Mouse (Mus musculus) adrenal gland, postnatal 25 days (tissue): ENCODE data around the gene Adamts17. TPM values are rescaled to one million over a fixed set of nuclear protein-coding genes. Genes with fewer than 3 reads are reported as not detected.
A peak's percentile ranks its signal among the peaks of the same experiment; 100 is the strongest.

Source experiments
- DNase-seq: peaks from one replicate; pipeline ENCODE4 v3.0.0; 2021; ENCODE audit warnings: mixed read lengths
- total RNA-seq: library from RNA; stranded (reverse); gene quantifications from 2 replicates; pipeline ENCODE4 v1.2.3, GENCODE M21; 2021

The Adamts17 gene
- total RNA-seq, 1 experiment from 2014 or later, result 5.3 TPM

DNA sequence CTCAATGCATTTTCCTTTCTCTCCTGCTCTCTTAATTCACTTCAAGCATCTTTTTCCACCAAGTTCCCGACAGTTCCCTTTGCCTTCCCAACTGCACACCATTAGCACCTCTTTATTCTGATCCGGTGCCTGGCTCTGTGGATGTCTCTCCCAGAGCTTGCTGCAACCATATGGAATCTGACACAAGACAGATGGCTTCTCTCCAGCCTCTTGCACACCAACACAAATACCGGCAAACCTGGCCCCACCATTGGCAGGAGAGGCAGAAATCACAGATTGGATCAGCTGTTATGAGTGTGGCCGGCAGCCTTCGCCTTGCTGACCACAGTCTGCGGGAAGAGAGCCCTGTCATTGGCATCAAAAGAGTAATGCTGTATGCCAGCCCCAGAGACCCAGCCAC is 248.2 kb downstream of the Adamts17 start:
- no peak for DNase-seq

DNA sequence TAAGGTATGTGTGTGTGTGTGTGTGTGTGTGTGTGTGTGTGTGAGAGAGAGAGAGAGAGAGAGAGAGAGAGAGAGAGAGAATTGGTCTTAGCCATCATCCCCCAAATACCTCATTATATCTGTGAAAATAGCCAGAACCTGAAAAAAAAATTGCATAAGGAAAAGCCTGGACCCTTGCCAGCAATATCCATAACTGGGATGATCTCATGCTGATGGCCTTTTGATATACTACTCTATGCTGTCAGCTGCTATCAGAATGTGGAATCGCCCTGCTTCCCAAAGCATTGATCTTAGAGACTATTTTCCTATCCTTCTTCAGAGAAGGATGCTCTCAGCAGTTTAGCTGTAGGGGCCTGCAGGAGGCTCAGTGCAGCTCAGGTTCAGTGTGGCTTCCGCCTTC is 257.6 kb downstream of the Adamts17 start:
- no peak for DNase-seq

DNA sequence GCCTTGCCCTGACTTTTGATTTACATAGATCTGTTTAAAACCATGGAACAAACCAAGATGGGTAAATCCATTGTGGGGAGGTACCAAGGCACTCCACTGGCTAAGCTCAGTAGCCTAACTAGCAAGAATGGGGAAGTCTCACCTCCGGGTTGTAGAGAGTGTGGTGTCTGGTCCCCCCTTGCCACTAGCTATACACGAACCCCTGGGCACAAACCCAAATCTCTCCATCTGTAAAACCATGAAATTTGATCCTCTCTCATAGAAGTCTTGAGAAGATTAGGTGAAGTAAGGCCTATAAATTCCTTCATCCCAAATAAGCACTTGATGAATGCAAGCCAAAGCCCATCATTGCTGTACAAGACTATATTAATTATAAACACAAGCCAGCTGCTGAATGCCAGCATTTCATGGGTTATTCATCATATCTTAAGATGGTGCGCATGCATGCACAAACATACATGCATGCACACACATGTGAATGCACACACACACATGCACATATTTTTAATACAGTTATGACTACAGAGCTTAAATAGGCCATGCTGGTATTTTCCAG is 262.0 kb downstream of the Adamts17 start:
- DNase-seq, result no peak

DNA sequence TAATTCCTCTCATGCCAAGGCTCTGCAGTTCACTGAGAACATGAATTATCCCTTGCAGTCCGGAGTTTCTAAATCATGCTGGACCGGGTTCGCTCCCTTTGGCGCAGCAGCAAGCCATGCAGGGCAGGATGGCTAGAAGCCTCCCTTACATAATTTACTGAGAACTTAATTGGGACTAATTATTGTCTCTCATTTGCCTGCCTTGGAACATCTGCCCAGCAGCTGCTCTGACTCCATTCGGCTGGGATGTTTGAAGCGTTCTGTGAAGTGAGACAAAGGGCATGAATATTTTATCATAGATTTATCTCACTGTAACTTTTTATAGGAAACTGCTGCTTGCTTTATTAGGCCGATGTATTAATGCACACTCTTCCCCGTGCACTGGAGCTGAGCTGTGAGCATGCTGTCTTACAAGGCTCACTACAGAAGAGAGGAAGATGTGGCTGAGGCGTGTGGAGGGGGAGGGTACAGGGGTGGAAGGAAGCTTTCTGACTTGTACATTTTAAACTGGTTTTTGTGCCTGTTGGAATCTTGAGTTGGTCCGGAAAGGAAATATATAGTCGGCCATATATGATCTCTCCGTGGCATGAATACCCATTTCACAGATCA is 271.1 kb downstream of the Adamts17 start:
- no peak for DNase-seq

DNA sequence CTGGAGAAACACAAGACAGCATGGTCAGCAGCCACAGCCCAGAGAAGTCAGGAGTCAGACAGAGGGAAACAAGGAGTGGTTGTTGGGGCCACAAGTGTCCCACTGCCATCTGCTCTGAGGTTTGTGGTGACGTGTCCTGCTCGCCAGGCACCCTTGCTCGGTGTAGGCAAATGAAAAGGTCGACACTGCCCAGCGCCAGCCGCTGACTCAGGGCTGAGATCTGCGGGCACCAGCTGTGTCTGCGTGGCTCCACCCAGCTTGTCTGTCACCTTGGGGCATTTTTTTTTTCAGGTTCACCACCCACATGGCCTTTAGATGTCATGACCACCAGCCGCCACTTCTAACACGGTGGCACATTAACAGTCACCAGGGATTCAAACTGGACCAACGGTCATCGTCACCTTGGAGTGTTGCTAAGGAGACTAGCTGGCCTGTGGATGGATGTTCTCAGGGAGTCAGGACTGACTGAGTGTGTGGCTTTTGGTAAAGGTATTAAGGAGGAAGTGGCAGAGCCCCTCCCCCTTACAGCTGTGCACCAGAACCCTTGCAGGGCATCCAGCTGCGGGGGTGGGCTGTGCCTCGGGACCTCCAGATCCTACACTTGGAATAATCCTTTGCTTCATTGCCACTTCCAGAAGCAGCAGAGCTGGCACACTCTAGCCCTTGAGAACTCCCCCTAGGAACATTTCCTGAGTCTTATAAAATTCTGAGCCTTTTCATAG is 273.1 kb downstream of the Adamts17 start:
- peak; percentile 59 for DNase-seq

DNA sequence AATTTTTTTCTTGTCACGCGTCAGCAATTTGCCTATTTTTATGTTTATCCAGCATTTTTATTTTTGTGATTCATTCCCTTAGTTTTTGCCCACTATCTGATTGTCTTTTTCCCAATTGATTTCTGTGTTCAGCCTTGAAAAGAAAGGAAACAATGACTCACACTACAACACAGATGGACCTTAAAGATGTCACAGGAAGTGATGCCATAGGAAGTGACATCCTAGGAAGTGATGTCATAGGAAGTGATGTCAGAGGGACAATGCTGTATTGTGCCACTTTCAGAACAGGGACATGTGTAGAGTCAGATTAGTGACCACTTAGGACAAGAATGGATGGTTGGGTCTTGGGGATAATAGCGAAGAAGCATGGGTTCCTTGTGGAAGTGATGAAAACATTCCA is 274.5 kb downstream of the Adamts17 start:
- no peak for DNase-seq

DNA sequence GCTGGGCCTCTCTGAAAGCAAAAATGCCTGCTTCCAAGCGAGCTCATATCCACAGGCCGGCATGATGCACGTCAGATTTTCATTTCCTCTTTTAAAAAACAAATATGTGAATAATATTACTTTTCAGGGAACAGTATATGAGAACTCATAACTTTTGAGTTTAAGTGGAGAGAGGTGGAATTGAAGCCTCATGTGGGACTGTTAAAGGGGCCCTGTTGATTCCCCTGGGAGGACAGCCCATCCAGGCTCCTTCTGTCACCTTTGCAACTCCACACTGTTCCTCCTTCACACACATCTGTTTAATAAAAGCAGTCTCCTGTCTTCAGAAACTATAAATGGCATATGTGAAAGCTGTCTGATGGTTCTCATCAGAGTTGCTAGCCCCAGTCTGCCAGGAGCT is 275.5 kb downstream of the Adamts17 start:
- no peak for DNase-seq

DNA sequence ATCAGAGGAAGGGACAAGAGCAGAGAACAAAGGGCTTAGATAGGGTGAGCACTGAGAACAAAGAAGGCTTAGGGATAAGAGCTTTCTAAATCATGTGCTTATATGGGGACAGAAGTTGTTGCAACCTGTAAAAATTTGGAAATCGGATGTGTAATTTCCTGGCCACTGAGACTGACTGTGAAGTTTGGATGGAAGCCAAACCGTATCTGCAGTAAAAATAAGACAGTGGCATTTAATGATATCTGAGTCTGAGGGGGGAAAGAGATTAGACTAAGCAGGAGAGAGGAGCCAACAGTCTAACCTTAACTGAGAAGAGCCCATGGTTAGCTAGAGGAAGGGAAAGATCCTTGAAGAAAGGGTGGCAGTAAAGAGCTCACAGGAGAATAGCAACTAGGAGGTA is 295.6 kb downstream of the Adamts17 start:
- no peak for DNase-seq

DNA sequence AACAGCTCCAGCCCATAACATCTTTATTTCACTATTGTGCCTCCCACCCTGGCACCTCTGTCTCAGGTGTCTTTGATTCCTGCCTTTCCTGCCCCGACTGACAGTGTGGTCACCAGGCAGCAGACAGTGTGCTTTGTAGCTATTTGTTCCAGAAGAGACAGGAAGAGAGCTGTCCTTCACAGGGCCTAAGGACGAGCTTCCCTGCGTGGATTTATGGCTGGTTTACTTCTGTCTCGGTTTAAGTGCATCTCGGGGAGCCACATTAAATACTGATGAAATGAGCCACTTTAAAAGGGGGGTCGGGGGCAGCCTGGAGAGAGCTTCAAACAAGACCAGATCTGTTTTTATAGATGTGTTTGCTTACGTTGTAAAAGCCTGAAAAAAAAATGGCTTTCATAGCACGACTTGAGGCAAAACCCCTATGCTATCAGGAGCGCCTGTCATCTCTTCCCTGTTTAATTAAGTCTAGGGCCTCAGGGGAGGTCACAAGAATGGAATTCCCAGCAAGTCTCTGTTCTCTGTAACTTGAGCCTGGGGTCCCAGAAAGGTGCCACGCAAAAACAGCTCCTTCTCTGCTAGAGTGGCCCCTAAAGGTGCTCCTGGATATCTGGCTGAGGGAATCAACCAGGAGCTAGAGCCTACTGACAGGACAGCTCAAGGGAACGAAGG is 302.9 kb downstream of the Adamts17 start:
- DNase-seq, result no peak

DNA sequence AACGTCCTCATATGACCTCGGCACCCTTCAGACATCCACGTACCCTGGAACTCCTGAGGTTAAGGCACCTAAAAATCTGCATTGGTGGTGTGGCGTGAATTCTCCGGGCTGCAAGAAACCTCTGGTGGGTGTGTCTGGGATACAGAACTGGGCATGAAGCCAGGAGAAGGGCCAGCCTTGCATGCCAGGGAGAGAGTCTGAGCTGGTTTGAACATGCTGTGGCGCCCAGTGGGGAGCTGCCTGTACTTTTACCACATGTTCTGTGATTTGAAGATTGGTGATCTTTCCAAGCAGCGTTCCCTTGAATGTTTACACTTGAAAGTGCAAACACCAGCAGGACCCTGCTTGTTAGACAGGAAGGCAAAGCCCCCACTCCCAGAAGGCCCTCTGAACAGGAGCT is 306.2 kb downstream of the Adamts17 start:
- peak; percentile 41 for DNase-seq

DNA sequence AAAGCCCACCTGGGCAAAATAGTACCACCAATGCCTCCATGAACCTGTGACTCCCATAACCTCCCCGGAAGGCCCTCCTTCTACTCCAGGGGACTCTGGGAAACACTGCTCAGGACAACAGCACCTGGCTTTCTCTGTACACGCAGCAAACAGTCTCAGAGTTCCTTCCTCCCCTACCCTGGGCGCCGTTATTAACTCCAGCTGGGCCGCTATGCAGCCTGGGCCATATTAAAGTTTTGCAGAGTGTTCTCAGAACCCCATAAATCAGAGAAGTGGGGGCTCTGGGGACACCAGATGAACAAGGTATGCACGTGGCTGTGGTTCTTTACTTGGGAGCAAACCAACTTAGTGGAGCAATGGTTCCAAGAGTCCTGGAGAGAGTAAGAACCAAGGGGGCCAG is 306.6 kb downstream of the Adamts17 start:
- DNase-seq, result no peak

DNA sequence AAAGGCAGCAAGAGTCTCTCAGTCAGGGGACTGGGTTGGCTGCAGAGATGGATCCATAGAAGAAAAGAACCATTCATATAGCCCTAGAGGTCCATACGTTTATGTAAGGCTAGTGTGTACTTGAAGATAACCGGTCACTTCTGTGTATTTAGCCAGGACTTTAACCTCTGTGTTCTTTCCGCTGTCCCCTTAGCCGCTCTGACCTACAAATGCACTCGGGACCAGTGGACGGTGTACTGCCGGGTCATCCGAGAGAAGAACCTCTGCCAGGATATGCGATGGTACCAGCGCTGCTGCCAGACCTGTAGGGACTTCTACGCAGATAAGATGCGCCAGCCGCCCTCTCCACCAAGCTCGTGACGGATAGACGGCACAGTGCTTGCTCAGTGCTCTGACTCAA is 310.2 kb downstream of the Adamts17 start:
- no peak for DNase-seq

DNA sequence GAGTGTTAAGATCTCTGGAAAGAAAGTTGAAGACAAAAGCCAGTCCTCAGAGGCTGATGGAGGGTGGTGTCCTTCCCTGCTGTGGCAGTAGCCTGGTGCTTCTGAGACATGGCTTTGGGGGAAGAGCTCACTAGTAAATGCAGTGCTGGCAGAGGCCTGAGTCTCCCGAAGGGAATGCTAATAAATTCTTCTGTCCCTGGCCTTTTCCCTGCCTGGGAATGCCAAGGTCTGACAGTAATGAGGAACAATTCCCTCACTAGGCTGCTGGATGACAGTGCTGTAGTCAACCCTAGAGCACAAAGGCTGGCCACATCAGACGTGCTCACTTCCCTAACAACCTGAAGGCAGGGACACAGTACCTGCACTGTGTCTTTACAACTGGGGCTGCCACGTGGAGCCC is 313.1 kb downstream of the Adamts17 start:
- peak; percentile 43 for DNase-seq

DNA sequence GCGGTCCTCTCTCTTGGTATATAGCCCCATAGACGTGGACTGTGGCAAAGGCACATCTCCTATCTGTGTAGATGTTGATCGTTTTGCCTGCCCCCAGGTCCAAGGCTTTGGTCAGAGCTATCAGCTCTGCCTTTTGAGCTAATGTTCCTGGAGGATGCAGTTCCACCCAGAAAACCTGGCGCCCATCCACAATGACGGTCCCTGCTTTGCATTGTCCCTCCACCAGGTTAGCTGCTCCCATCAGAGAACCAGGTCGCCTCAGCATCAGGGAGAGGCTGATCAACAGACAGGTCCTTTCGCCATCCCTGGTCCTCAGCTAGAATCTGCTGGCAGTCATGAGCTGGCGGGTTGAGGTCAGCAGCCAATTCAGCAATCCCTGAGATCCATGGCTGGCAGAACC is 322.6 kb downstream of the Adamts17 start:
- DNase-seq, result no peak

DNA sequence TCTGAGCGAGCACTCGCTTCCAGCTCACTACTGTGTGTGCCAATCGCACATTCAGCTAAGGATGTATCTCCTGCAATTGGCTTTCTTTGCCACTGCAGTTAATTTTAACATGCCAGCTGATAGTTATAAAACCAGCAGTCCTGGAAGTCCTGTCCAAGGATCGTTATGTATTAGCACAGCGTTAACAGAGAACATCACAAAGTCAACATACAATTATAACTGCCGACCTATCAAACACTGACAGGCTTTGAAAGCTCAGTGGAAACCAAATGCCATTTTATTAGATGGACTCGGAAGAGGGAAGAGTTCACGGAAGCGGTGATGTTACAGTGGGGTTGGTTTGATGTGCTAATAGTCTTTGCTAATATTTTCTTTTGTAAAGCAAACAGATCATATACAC is 328.8 kb downstream of the Adamts17 start:
- DNase-seq, result no peak

DNA sequence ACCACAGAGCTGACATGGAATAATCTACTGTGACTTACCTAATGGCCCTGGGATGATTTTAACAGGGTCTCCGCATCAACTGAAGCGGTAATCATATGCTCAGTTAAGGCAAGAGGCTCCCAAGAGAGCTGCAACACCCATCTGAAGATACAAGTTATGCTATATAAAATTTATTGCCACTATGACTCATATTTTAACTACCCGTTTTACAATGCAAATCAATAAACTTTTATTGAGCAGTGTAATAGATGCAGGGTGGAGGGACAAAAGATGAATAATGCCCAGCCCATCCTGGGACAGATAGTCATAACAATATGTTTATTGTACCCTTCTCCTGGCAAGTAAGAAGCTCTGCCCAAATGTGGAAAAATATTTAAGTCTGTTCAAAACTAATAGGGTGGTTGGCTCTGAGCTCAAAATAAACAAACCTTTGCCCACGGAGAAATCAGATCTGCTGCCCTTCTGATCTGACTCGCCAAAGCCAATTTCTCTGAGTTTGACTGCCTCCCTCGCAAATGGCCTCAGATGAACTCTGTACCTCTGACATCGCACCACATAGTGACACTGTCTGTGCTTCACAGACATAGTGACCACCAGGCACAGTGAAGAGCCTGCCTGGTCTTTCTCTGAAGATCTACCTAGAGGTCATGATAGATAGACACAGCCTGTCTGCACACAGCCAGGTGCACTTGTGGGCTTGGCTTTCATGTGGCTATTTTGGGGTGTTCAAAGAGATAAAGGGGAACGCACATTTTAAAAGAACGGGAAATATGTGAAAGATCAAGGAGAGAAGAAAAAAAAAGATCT is 329.4 kb downstream of the Adamts17 start:
- DNase-seq, result no peak

DNA sequence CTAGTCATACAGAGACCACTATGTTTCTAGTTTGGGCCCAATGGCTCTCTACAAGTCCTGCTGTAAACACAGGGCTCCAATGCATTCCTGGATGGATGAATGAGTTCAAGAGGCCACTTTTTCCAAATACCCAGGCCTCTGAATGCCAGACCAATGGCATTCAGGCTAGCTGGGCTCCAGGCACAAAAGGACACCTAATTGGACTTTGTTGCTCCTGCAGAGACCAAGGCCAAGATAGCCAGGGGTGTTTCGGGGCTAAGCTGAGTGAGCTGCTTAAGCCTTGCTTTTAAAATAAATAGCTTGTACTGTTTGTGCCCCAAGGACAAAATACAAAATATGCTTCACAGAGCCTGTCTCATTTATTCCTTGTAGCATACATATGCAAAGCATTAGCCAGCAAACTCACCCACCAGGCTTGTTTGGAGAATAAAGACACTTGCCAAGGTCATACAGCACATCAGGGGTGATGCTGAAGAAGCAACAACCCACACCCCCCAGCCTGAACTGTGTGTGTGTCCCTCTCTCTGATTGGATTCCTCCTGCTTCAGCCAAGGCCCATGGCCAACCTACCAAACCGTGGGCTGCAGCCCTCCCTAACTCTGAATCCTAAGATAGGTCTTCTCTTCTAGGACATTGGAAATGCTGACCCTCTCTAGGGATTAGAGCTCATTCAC is 334.1 kb downstream of the Adamts17 start:
- no peak for DNase-seq

DNA sequence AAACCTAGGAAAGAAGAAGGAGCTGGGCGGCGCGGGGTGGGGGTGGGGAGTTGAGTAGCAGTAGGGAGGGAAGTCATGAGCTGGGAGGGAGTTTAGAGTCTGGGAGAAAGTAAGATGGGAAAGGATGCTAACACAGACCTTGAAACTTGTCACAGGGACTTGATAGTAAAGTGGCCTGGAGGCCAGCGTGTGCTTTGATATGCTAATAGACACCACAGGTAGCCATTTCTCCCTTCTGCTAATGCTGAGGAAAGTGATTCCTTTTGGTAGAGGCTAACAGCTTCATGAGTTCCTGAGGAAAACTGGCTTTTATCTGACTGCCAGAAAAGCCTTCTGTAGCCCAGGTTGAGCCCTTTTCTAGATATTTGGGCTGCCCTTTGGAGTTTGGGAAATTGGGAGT is 344.3 kb downstream of the Adamts17 start:
- no peak for DNase-seq

DNA sequence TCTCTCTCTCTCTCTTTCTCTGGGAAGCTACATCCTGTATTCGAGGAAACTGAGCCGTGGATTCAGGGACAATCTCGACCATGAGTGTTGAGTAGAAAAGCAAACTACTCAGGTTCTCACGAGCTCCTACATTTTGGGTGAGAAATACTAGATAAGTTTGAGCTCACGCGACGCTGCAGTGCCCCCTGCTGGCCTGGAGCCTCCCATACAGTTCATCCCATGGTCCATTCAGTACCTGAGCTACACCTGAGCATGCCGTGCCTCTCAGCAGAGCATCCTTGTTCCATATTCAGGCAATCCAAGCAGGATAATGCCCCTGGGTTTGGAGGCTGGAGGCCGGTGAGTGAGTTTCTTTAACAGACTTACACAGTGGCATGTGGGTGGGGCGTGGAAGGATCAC is 359.9 kb downstream of the Adamts17 start:
- DNase-seq, result peak; percentile 81
